Mouse (Mus musculus): ENCODE measurements at regions not wholly inside any gene's neighbourhood (a gene's known extent, or its start where the extent isn't known, plus 50 kb on each side); places are given as distances from the start of the nearest gene placed in this dataset.

DNA sequence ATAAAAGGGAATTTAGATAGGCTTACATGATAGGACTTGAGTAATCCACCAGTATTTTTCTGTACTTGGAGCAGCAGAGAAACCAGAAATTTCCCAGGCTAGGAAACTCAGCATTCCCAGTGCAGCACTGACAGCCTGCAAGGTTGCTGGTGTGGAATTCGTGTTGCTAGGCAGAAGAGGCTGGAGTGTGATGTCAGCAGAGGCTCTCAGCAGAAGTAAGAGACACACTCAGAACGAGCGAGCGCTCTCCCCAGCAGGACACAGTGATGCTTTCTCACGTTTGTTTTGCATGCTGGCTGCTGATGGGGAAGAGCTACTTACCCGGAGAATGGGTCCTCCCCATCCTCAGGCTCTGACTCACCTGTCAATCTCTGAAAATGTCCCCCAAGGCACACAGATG is 104.7 kb downstream of the Dusp6 start:
- no peak for DNase-seq (ENCODE audit: low spot score)

DNA sequence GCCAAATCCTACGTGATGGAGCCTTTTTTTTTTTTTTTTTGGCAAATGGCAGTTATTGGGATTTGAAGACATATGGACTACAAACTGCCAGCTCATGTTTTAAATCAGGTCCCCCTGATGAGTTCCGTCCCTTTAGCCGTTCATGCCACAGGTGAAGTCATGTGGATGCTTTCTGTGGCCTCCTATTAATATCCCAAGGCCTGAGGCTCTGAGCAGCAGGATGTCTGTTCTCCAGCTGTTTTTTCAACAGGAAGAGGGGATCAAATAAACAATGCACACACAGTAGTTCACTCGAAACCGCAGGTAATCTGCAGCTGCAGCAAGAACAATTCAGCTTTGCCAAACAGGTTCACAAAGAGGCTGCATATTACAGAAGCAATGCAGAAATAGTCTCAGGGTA is 112.1 kb downstream of the Dusp6 start:
- DNase-seq (ENCODE audit: low spot score), result no peak

GRCm38 (mm10) chr10:99376430-99376829 is 113.4 kb downstream of the Dusp6 start:
- no peak for DNase-seq (ENCODE audit: low spot score)

DNA sequence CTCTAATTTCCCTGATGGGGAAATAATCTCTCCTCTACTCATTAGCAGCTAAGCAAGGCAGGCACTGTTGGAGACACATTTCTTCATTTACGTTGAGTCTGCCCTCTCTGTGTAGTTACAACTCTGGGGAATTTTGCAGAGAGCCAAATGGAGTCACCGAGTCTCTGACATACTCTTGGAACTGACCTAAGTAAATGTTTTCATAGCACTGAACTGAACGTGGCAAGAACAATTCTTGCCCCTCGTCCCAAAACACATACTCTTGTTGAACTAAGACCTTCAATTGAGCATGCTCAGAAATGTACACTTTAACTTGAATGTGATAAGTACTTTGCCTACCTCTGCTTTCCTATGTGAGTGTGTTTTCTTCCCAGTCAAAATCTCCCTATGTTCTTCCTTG is 114.5 kb downstream of the Dusp6 start:
- no peak for DNase-seq (ENCODE audit: low spot score)

- no peak for DNase-seq (ENCODE audit: low spot score)
These were observed 116.1 kb downstream of the Dusp6 start for GRCm38 (mm10) chr10:99379156-99379555.

GRCm38 (mm10) chr10:99380170-99380569 is 117.1 kb downstream of the Dusp6 start:
- no peak for DNase-seq (ENCODE audit: low spot score)

GRCm38 (mm10) chr10:99383028-99383427 is 120.0 kb downstream of the Dusp6 start:
- DNase-seq (ENCODE audit: low spot score), result no peak

DNA sequence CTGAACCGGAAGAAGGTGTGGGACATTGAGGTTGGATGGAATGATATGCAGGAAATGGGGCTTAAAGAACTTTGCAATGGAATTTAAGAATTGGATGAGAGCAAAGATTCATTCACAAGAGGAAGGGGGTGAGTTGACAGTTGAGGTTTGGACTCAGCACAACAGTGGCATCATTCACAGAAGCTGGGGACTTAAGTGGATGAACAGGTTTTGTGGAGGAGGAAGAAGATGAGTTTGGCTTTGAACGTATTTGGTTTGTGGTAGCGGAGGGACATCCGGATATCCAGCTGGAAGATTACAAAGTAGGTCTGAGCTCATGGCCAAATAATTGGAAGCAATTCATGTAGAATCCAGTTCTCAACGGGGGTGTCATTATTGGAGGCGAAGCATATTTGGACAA is 121.3 kb downstream of the Dusp6 start:
- DNase-seq (ENCODE audit: low spot score), result no peak

DNA sequence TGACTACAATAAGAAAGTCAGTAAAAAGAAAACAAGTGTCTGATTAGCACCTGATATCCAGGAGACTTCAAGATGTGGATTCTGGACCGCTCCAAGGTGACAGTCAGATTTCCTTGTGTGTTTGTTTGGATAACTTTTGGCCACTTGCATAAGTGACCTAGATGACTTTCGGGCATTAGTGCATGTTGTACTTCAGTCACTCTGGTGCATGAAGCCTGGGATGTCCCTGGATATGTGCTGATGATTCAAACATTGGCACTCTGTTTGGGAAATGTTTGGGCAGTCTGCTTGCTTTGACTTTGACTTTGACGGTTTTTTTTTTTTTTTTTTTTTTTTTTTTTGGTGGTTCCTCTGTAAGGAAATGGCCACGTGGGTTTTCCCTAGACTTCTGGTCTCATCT is 121.8 kb downstream of the Dusp6 start:
- DNase-seq (ENCODE audit: low spot score), result no peak

DNA sequence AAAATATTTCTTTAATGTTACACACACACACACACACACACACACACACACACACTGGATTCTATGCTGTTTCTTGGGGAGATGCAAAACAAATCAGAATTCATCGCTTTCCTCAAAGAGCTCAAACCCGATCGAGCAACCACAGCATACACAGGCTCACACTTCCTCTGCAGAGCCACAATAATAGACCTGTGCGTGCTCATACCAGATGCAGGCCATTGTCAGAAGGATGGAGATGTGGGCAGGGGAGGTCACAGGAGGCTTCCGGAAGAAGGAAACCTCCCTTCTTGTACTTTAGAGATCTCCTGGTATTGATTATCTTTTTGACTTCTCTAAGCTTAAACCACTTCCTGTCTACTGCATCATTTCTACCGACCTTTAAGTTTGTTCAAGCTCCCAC is 122.8 kb downstream of the Dusp6 start:
- DNase-seq (ENCODE audit: low spot score), result no peak

GRCm38 (mm10) chr10:99388526-99388925 is 125.5 kb downstream of the Dusp6 start:
- no peak for DNase-seq (ENCODE audit: low spot score)

DNA sequence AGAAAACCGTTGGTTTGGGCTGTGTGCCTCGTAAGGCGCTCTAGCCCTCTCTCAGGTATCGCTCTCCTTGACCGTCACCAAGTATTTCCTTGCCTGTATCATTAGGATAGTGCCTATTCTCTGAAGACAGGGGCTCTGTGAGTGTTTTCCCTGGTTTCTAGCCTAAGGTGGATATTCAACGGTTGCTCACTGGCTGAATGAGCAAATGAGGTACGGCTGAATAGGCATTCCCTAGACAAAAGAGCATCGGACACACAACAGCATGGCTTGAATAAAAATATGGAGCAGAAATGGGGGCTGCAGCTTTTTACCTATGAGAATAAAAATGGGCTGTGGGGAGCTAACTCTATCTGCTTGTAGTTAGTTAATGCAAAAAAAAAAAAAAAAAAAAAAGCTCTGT is 126.0 kb downstream of the Dusp6 start:
- no peak for DNase-seq (ENCODE audit: low spot score)

GRCm38 (mm10) chr10:99390609-99391183 is 127.7 kb downstream of the Dusp6 start:
- no peak for DNase-seq (ENCODE audit: low spot score)

DNA sequence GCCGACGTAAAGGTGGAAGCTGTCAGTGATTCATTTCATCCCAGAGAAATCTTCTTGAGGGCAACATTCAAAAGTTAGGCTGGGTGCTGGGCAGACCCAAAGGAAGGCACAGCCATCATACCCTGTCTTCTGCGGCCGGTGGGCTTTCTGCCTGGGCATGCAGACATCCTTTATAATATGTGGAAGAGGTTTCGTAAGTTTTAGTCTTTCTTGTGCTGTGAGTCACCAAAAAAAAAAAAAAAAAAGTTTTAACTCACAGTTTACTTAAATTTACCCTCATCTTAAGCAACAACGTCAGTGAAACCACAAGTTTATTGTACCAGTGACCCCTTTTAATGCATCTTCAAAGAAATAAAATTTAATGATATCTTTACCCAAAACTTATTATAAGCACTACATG is 128.7 kb downstream of the Dusp6 start:
- no peak for DNase-seq (ENCODE audit: low spot score)

- no peak for DNase-seq (ENCODE audit: low spot score)
These were observed 129.9 kb downstream of the Dusp6 start for GRCm38 (mm10) chr10:99392979-99393378.

- DNase-seq (ENCODE audit: low spot score), result no peak
These were observed 130.5 kb downstream of the Dusp6 start for GRCm38 (mm10) chr10:99393523-99393922.

DNA sequence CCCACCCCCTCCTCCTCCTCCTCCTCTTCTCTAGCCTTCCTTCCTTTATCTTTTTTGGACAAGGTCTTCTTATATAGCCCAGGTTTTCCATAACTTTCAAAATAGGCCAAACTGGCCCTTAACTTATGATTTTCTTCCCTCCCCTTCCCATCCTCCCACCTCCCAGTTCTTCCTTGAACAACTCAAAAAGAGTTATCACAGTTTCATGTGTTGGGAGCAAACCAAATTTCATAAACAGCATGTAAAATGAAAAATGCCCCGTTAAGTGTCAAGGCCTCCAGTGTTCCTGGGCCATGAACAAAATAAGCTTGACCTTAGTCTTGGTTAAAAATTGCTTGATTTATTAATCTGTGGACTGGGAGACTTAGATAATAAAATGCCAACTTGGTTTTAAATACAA is 132.4 kb downstream of the Dusp6 start:
- no peak for DNase-seq (ENCODE audit: low spot score)

DNA sequence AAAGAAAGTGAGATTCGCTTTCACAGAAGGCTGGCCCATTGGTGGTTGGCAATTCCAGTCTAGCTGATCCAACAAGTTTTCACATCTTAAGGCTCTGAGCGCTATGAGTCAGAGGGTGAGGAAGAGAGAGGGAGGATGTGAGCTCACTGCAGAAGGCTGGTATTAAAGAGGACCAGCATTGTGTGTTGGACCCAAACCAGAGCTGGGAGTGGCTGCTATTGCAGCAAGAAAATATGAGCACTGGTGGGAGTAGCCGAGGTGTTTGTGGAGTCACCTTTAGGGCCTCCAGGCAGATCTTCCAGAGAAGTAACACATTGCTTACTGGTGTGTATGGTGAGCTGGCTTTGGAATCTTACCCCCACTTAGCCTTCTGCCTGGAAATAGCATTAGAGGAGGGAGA is 133.6 kb downstream of the Dusp6 start:
- DNase-seq (ENCODE audit: low spot score), result no peak

DNA sequence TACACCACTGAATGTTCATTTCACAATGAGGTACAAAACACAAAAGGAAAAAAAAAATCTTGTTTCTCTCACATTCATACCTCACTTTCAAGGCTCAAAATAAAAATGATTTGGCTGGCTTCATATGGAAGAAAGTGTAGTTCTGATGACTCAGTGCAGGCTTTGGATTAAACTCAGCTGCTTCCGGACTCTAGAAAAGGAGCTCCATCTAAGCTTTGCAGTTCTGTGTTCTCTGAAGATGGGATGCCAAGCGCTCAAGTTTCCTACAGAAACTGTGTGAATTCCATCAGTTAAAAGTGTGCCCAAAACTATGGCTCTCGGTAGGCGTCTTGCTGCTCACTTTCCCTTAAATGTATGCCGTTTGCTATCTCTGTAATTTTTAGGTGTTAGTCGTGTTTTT is 137.0 kb downstream of the Dusp6 start:
- no peak for DNase-seq (ENCODE audit: low spot score)

DNA sequence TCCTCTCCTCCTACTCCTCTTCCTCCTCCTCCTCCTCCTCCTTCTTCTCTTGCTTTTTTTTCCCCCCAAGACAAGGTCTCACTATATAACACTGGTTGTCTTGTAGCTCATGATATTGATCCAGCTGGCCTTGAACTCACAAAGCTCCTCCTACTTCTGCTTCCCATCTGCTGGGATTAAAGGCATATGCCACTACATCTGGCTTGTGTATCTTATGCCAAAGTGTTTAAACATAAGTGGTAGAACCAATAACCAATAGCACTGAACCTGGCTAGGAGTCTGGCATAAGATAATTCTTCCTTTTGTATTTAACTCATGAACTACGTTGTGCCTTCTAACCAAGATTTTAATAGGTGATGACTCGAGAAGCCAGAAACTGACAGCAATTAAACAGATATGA is 143.7 kb downstream of the Dusp6 start:
- no peak for DNase-seq (ENCODE audit: low spot score)

DNA sequence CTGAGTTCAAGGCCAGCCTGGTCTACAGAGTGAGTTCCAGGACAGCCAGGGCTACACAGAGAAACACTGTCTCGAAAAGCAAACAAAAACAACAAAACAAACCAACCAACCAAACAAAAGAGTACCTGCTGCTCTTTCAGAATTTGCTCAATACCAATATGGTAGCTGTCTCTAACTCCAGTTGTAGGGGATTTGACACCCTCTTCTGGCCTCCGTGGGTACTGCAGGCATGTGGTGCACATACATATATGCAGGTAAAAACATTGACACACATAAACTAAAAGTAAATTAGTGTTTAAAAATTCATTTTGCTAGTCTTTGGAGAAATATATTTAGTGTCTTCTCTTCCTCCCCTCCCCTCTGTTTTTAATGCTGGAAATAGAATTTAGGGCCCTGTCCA is 145.8 kb downstream of the Dusp6 start:
- DNase-seq (ENCODE audit: low spot score), result no peak

- DNase-seq (ENCODE audit: low spot score), result no peak
These were observed 146.7 kb downstream of the Dusp6 start for GRCm38 (mm10) chr10:99409744-99410143.

DNA sequence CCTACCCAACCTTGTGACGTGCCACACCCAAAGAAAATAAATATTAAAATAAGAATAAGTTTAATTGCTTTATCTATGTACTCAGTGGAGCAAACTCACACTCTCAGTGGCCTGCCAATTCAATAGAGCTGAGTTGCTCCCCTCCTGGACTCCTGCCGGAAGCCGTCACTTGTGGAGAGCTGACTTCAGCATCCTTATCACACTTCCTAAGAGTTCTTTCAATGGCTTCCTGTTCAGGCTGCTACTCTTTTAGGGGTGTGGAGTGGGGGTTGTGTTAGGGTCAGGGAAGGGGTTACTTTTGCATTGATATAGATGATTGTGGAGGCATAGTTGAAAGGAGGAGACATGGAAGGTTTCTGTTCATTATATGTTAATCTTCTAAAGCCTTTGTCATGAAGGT is 147.7 kb downstream of the Dusp6 start:
- DNase-seq (ENCODE audit: low spot score), result no peak

DNA sequence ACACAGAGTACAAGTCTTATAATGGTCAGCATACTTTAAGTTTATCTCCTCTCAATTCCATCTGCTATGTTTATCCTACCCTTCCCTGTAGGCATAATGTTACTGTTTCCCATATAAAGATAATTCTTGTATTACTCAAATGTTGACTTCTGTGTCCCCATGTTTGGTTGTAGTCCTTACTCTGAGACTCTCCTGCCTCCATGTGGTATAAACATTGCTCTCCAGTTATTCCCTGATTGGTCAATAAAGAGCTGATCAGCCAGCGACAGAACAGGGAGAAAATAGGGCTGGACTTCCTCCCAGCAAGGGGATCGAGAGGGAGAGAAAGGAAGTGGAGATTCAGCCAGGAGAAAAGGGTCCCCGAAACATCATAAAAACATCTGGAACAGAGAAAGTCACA is 150.4 kb downstream of the Dusp6 start:
- DNase-seq (ENCODE audit: low spot score), result no peak

GRCm38 (mm10) chr10:99416271-99416670 is 153.2 kb downstream of the Dusp6 start:
- DNase-seq (ENCODE audit: low spot score), result no peak

All from spleen, adult 12 weeks (tissue).